23 mouse cellular contexts compared by ENCODE assay signal in genomic region chr14:120324061-120324791, GRCm38 (mm10). TPM values are rescaled to one million over a fixed set of nuclear protein-coding genes. Genes with fewer than 3 reads are reported as not detected.
DNase-seq lines count a peak whose midpoint lies in the region; TF ChIP-seq lines count a peak whose summit lies in the region.
"Had no signal": no experiment of that assay in that cellular context is flagged by ENCODE, and none has a peak within 500 bp of the region (broad histone marks: within the 10 kb centered on the region; RNA-seq: fewer than 3 reads in every experiment).

No protein-coding gene starts in this region.

- DNase-seq in retina, postnatal 1 day: peak; percentile 42
- no peak for DNase-seq in retina, embryonic 14.5 days (ENCODE audit: low spot score)
- DNase-seq in NIH3T3 (ENCODE audit: low read depth): peak; percentile 30
- peak; percentile 4 for DNase-seq in limb, embryonic 10.5 days (ENCODE audit: low spot score)
- no peak for DNase-seq in lung, adult 2 months
- DNase-seq in thymus, postnatal 0 days (ENCODE audit: low spot score): no peak
- no peak for DNase-seq in liver
- DNase-seq: adrenal gland, adult 8-10 months; cerebellum, postnatal 25 days; gastrocnemius, postnatal 25 days; heart, postnatal 14 days; kidney, adult 2 months; kidney, postnatal 10 days; layer of hippocampus, postnatal 36 days; lung, embryonic 14.5 days; lung, postnatal 4 days; midbrain, embryonic 14.5 days; thymus, postnatal 25 days had no signal

- TF ChIP-seq CTCF in lung, adult 2 months (IDR thresholded peaks at IDR 0.05; ENCODE audit: insufficient read depth, low read length): no peak

- 95% methylated on average over 8 of the region's 8 CpGs for WGBS in limb, embryonic 10.5 days
- 59% methylated on average over 8 of the region's 8 CpGs for WGBS in lung, adult 2 months

- peaks cover 31% of the 10 kb centered on the region for H3K36me3 ChIP-seq in limb, embryonic 10.5 days
- H3K36me3 ChIP-seq: hindbrain, embryonic 12.5 days; liver, embryonic 12.5 days had no signal

- no peaks in the 10 kb centered on the region for H3K27me3 ChIP-seq in limb, embryonic 10.5 days (ENCODE audit: low read depth, poor library complexity, severe bottlenecking)
- H3K27me3 ChIP-seq: forebrain, embryonic 13.5 days; hindbrain, embryonic 12.5 days; liver, embryonic 12.5 days had no signal

- 0 out of 2 replicates have a peak, but pooled peaks cover 6% of the 10 kb centered on the region for H3K4me1 ChIP-seq in limb, embryonic 10.5 days
- peaks cover 38% of the 10 kb centered on the region for H3K4me1 ChIP-seq in lung, adult 2 months (ENCODE audit: control insufficient read depth, insufficient read depth, low read length)
- H3K4me1 ChIP-seq: forebrain, embryonic 13.5 days; hindbrain, embryonic 12.5 days had no signal

- no peak overlapping the region for H3K27ac ChIP-seq in limb, embryonic 10.5 days
- H3K27ac ChIP-seq: forebrain, embryonic 13.5 days; heart, embryonic 10.5 days; hindbrain, embryonic 12.5 days; liver, embryonic 12.5 days had no signal

- TF ChIP-seq POLR2A in lung, adult 2 months (IDR thresholded peaks at IDR 0.05; ENCODE audit: borderline replicate concordance, extremely low read depth, low read depth, low read length): no peak

- H3K9me3 ChIP-seq in limb, embryonic 10.5 days (replicated peaks): no peaks in the 10 kb centered on the region
- H3K9me3 ChIP-seq: forebrain, embryonic 13.5 days; heart, embryonic 10.5 days; hindbrain, embryonic 12.5 days; liver, embryonic 12.5 days had no signal

- no peak overlapping the region for H3K4me3 ChIP-seq in limb, embryonic 10.5 days
- H3K4me3 ChIP-seq in lung, adult 2 months (replicated peaks; ENCODE audit: extremely low read depth, low read depth, low read length): no peak overlapping the region
- H3K4me3 ChIP-seq: erythroblast, embryonic 14.5 days; forebrain, embryonic 13.5 days; heart, embryonic 10.5 days; hindbrain, embryonic 12.5 days; liver, embryonic 12.5 days had no signal

RNA-seq across cellular contexts. Expression of gene Mbnl2, which starts 48.8 kb away (rescaled TPM):
- polyA plus RNA-seq in limb, embryonic 10.5 days (2016; fragmentation: Nextera tagmentation; extraction: Ambion mirVana): 33.8 and 45.5 TPM in 2 replicates
- 121 and 130 TPM in 2 replicates for polyA plus RNA-seq in lung, adult 2 months (2012; rRNA removed)
- 81.9 and 91.2 TPM in 2 replicates for polyA plus RNA-seq in thymus, postnatal 0 days (2015; fragmentation: Nextera tagmentation; extraction: Ambion mirVana)

Comparison
In these comparisons a context has a peak if more than half of its experiments do, and no peak if none do; other contexts are left out.
1. DNase-seq: peak in retina, postnatal 1 day (single experiment), NIH3T3 (single experiment) and limb, embryonic 10.5 days (single experiment); none in retina, embryonic 14.5 days (single experiment), lung, adult 2 months (single experiment), thymus, postnatal 0 days (single experiment) and liver (single experiment).